Mouse (Mus musculus): ENCODE data around the gene Nol10.
"Not testable (repeated sequence)": the region's sequence is repeated elsewhere in the genome, so short reads cannot be mapped to it uniquely, and the experiment has no call there.

The Nol10 gene

DNA sequence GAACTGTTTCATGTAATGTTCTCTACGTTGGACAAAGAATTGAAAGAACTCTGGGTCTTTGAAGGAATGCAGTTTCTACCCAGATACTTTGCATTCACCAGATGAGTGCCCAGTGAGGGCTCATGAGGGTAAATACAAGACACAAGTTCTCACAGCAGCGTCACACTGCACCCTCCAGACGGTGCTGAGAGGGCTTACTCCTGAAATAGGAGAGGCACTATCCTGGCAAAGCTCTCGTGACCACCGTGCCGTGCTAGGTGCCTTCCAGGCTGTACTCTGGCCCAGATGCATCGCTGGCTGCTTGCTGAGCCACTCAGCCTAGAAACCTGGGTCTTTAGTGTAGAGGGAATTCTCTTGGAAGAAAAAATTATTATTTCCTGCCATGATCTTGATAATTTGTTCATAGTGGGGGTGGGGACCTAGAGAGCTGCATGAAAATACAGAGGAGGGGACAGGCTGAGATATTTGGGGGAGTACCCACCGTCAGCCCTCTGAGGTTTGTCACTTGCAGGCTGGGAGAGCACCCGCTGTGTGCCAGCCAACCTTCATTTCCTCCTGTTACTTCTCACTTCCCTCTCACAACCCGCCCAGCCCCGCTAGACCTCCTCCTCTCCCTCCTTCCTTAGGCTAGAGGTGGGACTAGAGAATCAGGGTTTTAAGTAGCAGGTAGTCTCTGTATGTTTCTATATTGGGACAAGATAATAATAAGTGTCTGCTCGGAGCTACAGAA, 63.7 kb downstream of the Nol10 start:
- DNase-seq: no peak

DNA sequence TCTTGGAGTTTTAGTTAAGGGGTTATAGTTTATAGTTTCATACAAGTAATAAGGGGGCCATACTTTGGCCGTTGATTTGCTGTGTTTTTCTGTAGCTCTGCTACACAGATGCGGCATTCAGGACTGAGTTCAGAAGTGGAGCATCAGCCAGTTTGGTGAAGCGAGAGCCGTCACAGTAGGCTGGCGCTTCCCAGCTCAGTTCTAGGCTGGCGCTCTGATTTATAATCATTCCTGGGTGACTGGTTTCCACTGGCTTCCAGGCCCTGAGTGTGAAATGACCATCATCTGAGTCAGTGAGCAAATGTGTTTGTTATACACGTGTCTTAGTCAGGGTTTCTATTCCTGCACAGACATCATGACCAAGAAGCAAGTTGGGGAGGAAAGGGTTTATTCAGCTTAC, 66.5 kb downstream of the Nol10 start:
- DNase-seq: no peak

DNA sequence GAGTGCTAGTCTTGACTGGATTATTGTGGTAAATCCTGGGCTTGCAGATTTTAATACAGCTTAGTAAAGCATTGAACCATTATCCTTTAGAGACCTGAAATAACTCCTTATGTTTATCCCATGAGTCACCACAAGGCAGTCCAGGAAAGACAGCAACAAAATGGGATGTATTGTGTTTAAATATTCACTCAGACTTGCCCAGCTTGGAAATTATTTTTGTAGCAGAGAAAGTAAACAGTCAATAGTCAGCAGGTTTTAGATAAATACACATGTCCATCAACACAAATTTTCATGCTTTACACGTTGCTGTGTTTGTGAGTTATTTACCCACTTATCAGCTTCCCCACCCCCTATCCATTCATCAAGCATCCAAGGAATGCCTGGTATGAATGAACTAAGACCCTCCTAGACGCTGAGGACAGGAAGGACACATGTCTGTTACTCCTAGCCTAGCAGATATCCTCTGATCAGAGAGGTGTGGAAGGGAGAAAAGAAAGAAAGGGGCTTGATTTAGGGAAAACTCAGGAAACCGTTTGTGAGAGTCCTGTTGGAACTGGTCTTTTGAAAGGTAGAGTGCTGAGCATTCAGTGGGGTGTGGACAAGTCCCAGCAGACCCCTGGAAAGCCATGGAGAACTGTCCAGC, 72.0 kb downstream of the Nol10 start:
- DNase-seq: no peak

DNA sequence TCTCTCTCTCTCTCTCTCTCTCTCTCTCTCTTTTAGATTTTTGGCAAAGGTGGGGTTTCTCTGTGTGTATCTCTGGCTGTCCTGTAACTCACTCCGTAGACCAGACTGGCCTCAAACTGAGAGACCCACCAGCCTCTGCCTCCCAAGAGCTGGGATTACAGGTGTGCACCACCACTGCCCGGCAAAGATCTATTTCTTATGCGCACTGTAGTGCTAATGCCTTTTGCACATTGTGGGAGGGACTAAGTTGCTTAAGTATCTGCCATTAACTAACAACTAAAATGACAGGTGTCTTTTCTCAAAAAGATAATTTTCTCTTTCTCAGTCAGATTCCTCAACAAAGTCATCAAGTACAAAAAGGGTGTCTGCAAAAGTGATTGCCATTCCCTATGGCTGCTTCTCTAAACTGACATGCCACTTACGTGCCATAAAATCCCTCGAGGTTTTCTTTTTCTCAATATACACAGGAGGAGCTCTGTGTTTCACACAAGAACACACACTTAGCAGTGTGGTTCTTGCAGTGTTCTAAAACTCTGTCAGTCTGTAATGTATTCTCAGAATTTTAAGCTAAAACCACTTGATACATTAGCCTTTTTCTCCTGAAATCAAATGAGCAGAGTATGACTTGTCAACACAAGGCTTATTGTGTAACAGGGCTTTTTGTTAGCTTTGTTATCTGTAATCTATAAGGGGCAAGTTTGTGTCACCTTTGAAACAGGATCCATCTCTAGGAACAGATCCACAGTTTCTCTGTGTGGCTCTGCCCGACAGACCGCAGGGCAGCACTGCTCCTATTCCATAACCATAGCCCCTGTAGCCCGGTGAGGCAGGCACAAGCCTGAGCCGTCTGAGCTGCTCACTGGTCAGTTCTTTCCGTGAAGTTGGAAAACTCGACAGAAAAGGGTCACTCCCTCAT, 77.3 kb downstream of the Nol10 start:
- no peak for DNase-seq

DNA sequence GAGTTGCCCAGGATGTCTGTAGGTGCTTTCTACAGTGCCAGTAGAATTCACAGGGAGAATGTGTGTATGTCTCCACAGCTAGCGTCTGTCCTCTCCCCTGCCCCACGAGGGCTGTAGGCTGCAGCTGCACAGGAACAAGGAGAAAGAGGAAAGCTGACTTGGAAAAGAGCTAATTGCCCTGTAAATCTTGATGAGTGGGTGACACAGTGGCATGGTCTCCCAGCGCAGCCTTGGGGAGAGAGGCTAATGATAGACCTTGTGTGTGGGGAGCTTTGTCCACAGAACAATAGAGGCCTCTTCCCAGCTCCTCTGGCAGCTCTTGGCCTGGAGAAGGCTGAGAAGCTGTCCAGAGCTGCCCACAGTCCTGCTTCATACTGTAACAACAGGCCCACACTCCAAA, 78.5 kb downstream of the Nol10 start:
- no peak for DNase-seq

DNA sequence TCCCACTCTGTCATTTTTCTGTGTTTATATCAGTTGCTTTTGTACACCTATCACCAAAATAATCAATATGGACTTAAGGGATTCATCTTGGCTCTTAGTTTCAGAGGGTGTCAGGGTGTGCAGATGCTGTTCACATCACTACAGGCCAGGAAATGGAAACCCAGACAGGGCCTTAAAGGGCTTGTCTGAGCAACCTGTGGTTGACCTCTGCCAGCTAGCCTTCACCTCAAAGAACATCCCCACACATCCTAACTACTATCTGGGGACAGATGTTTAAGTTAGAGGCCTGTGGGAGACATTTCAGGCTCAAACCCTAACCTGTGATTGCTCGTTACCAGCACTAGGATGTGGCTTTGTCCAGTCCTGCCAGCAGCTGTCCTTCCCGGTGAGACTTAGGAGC, 82.3 kb downstream of the Nol10 start:
- no peak for DNase-seq

DNA sequence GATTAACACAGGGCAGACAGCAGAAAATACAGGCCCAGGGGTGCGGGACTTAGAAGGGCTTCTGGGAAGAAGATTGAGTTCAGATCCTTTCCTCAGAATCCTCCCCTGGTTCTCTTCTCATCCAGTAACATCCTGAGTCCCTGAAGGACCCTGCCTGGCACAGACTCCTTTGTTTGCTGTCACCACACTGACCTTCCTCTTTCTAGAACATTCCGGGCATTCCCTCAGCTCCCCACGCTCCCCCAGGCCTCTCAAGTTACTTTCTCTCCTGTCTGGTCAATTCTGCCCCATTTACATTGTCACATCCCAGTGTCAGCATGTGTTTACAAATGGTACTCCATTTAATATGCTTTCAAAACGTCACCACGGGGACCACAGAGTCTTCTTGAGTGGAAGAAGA, 82.9 kb downstream of the Nol10 start:
- DNase-seq: no peak

DNA sequence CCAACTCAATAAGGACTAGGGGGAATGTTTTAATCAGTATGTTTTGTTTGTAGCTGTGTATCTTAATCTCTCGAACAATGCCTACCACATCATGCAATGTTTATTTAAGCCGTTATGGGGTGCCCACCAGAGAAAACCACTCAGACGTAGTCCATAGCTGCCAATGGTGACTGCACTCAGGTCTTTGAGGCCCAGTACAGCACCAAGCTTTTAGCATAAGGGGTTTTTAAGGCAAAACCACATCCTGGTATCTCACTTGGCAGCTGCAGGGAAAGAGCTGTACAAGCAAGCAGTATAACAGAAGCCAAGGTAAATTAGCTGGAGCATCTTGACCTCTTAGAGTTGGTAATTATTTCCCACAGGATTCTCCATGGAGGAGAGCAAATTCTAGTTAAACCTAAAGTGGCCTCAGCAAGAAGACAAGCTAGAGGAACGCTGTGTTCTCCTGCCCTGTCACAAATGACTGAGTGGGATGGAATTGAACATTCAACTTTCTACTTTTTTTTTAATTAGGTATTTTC, 83.6 kb downstream of the Nol10 start:
- DNase-seq: no peak

DNA sequence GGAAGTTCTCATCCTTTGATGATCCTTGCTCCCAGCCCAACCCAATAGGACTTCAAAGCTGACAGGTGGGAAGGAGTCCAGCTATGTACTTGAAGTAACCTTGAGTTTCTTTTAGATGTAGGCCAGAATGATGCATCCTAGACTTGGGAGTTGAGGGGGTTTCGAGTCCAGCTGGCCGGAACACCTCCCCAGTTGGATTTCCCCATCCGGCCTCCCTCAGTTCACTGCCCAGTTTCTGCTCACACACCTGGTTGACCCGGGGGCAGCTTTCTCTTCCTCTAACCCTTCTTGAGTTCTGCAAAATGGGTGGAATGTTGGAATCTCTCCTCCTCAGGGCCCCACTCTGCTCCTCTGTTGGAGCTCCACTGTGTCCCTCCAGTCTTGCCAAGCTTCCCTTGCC, 85.5 kb downstream of the Nol10 start:
- no peak for DNase-seq

DNA sequence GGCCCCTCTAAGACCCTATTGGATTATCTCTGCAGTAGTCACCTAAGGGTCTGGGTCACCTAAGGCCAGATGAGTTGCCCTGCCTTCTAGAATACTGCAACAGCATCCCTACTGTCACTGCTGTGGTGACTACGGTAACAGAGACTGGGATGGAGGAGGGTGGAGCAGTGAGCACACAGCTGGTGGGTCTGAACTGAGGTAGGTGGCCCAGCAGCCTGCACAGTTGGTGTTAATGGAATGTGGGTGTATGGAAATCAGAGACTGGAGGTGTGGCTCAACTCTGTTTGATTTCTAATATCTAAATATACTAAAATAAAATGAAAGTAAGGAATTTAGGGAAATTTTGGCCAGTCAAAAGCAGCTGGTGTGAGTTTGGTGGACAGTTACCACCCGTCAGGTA, 88.2 kb downstream of the Nol10 start:
- no peak for DNase-seq

DNA sequence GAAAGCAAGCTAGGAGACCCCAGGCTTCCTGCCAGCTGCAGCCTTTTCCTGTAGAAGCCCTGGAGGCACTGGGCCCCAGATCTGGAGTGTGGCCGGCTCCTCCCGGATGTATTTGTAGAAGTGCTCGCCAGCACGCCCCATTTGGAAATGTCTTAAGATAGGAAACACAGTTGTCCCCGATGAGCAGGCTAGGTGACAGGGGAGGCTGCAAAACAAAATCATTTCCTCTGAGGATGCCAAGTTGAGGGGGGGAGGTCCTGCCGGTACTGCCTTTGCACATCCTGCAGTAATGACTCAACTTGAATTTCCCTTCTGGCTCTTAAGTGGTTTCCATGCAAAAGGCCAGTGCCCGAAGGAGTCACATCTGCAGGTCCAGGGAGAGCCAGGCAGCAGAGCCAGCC, 92.0 kb downstream of the Nol10 start:
- peak; percentile 81 for DNase-seq

DNA sequence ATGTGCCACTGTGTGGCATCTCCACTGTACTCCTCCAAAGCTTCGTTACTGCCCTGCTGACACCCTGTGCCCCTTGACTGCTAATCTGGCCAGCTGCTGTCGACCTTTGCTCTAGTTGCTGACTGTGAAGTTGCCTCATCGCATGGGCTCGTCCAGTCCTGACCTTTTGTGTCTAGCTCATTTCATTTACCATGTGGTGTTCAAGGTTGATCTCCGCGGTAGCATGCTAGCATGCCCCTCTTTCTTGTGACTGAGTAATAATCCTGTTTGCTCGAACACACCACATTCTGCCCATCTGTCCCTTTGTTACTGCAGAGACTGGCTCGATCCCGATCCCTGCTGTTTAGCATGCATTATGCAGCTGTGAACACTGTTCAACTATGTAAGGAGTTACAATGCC, 93.2 kb downstream of the Nol10 start:
- peak; percentile 73 for DNase-seq

DNA sequence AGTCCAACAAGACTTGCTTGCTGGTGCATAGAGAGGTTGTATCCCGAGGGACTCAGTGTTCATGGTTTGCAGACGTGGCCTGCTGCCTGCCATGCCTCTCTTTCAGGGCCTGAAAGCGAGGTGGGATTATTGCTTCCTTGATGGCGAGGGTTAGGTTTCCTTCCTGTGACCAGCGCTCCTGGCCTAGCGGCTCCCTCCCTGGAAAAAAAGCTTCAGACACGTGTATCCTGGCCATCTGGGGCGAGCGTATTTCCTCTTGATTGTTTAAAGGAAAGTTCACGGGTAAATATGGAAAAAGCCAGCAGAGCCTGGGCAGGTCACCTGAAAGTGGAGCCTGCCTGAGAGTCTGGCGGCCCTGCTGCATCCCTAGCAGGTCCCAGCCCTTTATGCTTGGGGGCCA, 96.1 kb downstream of the Nol10 start:
- peak; percentile 74 for DNase-seq

DNA sequence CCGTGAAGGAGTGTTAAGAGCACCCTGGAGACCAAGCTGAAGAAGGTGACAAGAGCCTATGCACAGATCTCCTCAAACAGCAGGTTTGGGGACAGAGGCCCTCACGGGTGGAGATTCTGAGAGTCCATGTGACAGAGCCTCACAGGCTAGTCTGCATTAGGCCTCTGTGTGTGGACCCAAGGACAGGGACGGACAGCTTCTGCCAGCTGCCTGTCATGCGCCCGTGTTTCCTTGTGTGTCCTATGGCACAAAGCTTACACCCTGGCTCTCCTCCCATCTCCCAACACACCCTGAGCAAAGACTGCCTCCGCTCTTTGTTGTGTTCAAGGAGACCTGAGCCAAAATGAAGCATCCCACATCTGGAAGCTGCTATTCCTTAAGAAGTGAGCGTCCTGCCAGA, 97.0 kb downstream of the Nol10 start:
- DNase-seq: no peak

DNA sequence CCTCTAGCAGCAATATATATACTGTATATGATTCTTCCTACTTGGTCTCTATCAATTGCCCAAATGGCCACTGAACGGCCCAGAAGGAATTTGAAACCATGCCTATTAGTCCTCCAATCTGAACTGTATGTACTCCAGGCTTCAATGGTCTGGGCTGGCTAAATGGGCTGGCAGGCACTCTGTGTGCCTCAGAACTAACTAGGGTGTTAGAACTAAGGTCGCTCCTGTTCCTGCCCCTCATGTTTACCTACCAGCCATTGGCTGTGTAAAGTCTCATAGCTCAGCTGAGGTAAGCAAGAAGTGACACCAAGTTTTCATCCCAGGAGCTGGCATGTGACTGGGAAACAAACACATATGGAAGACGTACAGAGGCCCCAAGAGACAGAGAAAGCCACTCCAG, 100.5 kb downstream of the Nol10 start:
- no peak for DNase-seq

DNA sequence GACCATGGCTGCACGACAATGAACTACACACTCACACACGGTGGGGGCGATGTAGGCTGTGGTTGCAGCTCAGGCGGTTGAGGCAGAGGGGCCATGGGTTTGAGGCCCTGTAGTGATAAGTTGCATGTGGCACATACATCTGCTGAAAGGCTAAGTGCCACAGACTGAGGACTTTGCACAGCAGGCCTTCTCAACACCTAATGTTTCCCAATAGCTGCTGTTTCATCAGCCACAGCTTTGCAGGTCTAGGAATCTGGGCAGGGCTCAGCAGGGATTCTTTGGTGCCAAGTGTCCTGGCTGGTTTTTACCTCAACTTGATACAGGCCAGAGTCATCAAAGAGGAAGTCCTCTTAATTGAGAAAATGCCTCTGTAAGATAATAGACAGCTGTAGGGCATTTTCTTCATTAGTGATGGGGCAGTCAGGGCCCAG, 101.4 kb downstream of the Nol10 start:
- no peak for DNase-seq

DNA sequence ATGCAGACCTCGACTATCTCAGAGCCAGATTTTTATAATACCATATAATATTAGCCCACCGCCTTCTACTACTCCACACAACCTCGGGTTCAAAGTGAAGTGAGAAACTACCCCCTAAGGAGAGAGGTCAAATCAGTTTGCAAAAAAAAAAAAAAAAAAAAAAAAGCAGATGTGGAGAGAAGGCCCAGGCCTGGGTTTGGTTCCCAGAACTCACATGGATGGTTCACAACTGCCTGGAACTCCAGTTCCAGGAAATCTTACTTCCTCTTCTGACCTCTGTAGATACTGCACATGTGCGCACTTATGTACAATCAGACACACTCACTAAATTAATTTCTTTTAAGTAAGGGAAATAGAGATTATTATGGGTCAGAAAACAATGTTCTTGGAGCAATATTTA, 102.2 kb downstream of the Nol10 start:
- no peak for DNase-seq

DNA sequence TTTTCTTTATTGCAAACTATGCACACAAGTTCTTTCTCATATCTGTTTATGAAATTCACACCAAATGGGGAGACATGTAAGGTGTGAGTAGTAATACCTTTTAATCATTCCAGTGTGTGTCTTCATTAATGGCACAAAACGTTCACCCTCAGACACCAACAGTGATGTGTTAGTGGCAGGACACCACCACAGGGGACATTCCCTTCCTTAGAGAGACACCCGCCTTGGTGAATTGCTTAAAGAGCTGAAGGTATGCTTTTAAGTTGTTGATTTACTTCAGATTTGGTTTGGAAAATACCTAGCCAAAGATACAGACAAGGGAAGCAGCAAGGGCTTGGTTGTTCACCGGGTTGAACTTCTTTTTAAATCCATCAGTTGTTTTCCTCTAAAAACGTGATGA, 102.7 kb downstream of the Nol10 start:
- DNase-seq: no peak

DNA sequence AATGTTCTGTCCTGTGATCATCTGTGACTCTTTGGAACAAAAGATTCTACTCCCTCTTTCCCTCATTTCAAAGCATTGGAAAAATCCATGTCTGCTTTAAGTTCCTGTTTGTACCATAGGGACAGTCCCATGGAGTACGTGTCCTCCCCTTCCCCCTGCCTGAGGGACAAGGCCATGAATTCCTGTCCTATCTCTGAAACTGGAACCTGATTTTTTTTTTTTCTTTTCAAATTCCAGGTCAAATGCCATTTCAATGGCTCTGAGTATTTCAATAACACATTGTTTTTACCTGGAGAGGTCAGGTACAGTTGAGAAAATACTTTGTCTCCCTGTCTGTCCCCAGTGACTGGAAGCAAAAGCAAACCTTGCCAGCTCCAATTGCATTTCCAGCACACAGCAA, 104.0 kb downstream of the Nol10 start:
- DNase-seq: no peak

DNA sequence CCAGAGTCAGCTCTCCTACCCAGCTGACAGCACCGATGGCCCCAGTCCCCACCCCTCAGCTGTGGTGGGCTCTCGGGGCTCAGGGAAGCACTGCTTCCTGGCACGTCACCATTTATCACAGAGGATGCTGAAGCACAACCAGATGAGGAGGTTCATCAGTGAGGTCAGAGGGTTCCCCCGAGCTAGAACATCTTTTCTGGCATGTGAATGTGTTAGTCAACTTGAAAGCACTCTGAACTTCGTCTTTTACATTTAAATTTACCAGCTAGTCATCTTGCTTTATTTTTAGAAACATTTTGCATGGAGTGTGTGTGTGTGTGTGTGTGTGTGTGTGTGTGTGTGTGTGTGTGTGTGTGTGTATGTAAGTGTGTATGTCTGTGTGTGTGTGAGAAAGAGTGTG, 105.7 kb downstream of the Nol10 start:
- no peak for DNase-seq

DNA sequence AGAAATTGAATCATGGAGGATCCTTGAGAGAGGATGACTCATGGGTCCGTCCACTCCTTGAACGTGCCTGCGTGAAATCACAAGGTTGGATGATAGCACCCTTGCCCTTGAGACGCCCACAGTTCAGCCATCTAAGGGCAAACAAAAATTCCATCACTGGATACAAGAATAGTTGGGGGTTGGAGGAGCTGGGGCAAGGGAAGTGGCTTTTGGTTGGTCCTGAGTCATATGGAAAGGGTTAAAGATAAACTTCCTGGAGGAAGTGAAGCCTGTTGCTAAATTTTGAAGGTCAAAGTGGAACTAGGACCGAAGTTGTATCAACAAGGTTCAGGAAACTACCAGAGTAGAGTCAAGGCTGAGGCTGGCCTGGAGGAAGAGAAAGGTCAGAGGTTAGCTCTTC, 106.8 kb downstream of the Nol10 start:
- no peak for DNase-seq

DNA sequence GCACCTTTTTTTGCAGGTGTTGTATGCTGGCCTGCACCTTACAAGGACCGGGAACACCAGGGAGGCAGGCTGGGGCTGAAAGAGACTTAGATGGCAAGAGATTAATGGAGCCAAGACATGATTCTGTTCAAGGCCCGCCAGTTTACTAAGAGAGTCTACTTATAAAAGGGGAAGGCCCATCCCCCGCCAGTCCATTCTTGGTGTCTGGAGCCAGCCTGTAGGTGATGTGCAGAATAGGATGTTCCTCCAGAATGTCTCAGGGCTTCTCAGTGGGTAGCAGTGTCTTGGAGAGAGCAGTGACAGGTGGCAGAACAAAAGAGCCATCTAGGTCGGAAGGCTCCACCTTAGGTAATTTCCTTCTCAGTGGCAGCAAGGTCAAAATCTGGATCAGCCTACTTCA, 111.0 kb downstream of the Nol10 start:
- not testable (repeated sequence) for DNase-seq

DNA sequence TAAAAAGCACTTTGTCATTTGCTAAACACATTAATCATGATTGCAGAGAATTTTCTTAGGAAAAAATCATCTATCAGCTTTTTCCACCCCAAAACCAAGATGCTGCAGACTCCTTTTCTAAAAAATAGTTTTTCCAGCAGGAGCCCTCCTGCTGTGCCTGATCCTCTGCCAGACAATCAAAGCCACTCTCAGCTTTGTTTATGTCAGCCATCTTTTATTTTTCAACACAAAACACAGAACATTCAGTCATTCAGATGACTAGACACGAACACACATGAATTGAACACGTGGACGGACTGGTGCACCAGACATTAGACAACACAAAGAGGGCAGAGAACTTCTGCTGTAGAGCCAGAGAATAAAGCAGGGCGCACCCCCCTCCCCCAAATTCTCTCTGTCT, 115.4 kb downstream of the Nol10 start:
- DNase-seq: no peak

DNA sequence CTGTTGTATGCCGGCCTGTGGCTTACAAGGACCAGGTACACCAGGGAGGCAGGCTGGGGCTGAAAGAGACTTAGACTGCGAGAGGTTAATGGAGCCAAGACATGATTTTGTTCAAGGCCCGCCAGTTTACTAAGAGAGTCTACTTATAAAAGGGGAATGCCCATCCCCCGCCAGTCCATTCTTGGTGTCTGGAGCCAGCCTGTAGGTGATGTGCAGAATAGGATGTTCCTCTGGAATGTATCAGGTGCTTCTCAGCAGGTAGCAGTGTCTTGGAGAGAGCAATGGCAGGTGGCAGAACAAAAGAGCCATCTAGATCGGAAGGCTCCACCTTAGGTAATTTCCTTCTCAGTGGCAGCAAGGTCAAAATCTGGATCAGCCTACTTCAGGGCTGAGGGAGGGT, 116.3 kb downstream of the Nol10 start:
- not testable (repeated sequence) for DNase-seq
